Mouse (Mus musculus) forebrain, postnatal 0 days (tissue): Measurements from ENCODE around the gene Sowahc. TPM values are rescaled to one million over a fixed set of nuclear protein-coding genes. Genes with fewer than 3 reads are reported as not detected.

ENCODE experiments used
- ATAC-seq: fragments of 200-750 bp; cut with Nextera tagmentation; 2 replicates; pipeline ENCODE4 v1.8.0; 2017; ENCODE audit warnings: mild to moderate bottlenecking, moderate library complexity
- DNase-seq: peaks from one replicate; pipeline ENCODE4 v3.0.0-alpha.2; 2015
- H3K27ac ChIP-seq: fragments of 300-500 bp; sonication (generic); 2 replicates; pipeline ENCODE4 v1.5.1; 2014; ENCODE audit warnings: low read depth, mild to moderate bottlenecking, antibody characterized with exemption, low read length, moderate library complexity, mixed read lengths
- H3K27me3 ChIP-seq: fragments of 300-500 bp; sonication (generic); 2 replicates; pipeline ENCODE4 v1.6.1; 2014; ENCODE audit warnings: mild to moderate bottlenecking, low read length, mixed read lengths; ENCODE audit not compliant: insufficient read depth
- H3K36me3 ChIP-seq: fragments of 300-500 bp; sonication (generic); 2 replicates; pipeline ENCODE4 v1.6.1; 2014; ENCODE audit warnings: mild to moderate bottlenecking, moderate library complexity; ENCODE audit not compliant: insufficient read depth
- H3K4me1 ChIP-seq: fragments of 300-500 bp; sonication (generic); 2 replicates; pipeline ENCODE4 v1.6.1; 2014; ENCODE audit warnings: antibody characterized with exemption; ENCODE audit not compliant: insufficient read depth
- H3K4me2 ChIP-seq: fragments of 300-500 bp; sonication (generic); 2 replicates; pipeline ENCODE4 v1.6.1; 2014; ENCODE audit warnings: low read depth, mild to moderate bottlenecking, moderate library complexity
- H3K4me3 ChIP-seq: fragments of 300-500 bp; sonication (generic); 2 replicates; pipeline ENCODE4 v1.5.1; 2014; ENCODE audit warnings: low read depth, low read length, mixed read lengths
- H3K9ac ChIP-seq: fragments of 300-500 bp; sonication (generic); 2 replicates; pipeline ENCODE4 v1.6.1; 2014; ENCODE audit warnings: mild to moderate bottlenecking
- H3K9me3 ChIP-seq: fragments of 300-500 bp; sonication (generic); 2 replicates; pipeline ENCODE4 v1.6.1; 2016; ENCODE audit warnings: low read length
- CTCF ChIP-seq: sonication (generic); IDR thresholded peaks from 2 replicates; pipeline ENCODE4 v1.5.1; 2016; ENCODE audit warnings: antibody characterized with exemption, control low read depth, low read depth
- WGBS: fragments of 180-500 bp; shearing (Covaris S2); extraction: QIAGEN DNeasy Blood & Tissue Kit; methylation state at CpG from one replicate; pipeline ENCODE4 v1.1.7; 2014; 5-methylcytosine and 5-hydroxymethylcytosine counted together
- polyA plus RNA-seq: library from polyadenylated mRNA; unstranded; fragments of >200 nt; fragmentation: Nextera tagmentation; extraction: Ambion mirVana; gene quantifications from 2 replicates; pipeline ENCODE4 v1.2.1, GENCODE M21; 2015
- total RNA-seq: library from RNA; depleted of rRNA; stranded (reverse); fragments of >200 nt; gene quantifications from 2 replicates; pipeline ENCODE4 v1.2.3, GENCODE M21; 2014; rRNA removed

Sowahc gene
- total and polyA plus RNA-seq, 2 experiments from 2014 or later, result 13.4 to 33.3 TPM

- H3K9me3 ChIP-seq, result no peaks in the 10 kb centered on the region
- WGBS, result 84% methylated on average over 7 of the region's 7 CpGs
- H3K4me1 ChIP-seq, result peaks cover 6% of the 10 kb centered on the region; the same call in 1 of the 2 replicates
- H3K4me3 ChIP-seq, result no peak overlapping the region
- no peak for ATAC-seq
- H3K4me2 ChIP-seq, result no peak overlapping the region
- DNase-seq, result no peak
- TF ChIP-seq CTCF, result no peak
- no peak overlapping the region for H3K9ac ChIP-seq
- no peak overlapping the region for H3K27ac ChIP-seq
- no peaks in the 10 kb centered on the region for H3K36me3 ChIP-seq
- no peaks in the 10 kb centered on the region for H3K27me3 ChIP-seq
These were observed 43.3 kb downstream of the Sowahc start for GRCm38 (mm10) chr10:59265067-59265466.

- Histone ChIP-seq H3K4me1 (0 out of 2 replicates have a peak, but pooled peaks cover 6% of the 10 kb centered on the region), H3K27me3 (no peaks in the 10 kb centered on the region), H3K9me3 (no peaks in the 10 kb centered on the region), H3K36me3 (no peaks in the 10 kb centered on the region), H3K4me2 (no peak overlapping the region), H3K9ac (no peak overlapping the region), H3K27ac (no peak overlapping the region), H3K4me3 (no peak overlapping the region)
- DNase-seq (no peak), ATAC-seq (no peak)
- no peak for TF ChIP-seq CTCF
- 66% methylated on average over 4 of the region's 4 CpGs for WGBS
These were observed 43.9 kb downstream of the Sowahc start for GRCm38 (mm10) chr10:59265674-59266073.

- Histone ChIP-seq H3K9ac (no peak overlapping the region), H3K27ac (no peak overlapping the region), H3K27me3 (no peaks in the 10 kb centered on the region), H3K4me2 (no peak overlapping the region), H3K36me3 (no peaks in the 10 kb centered on the region), H3K4me1 (0 out of 2 replicates have a peak, but pooled peaks cover 6% of the 10 kb centered on the region), H3K4me3 (no peak overlapping the region), H3K9me3 (no peaks in the 10 kb centered on the region)
- DNase-seq, result no peak
- no peak for ATAC-seq
- TF ChIP-seq CTCF, result no peak
- WGBS, result 81% methylated on average over 1 of the region's 1 CpGs
These were observed 44.3 kb downstream of the Sowahc start for GRCm38 (mm10) chr10:59266097-59266496.

GRCm38 (mm10) chr10:59267275-59267674 is 45.5 kb downstream of the Sowahc start:
- TF ChIP-seq CTCF, result no peak
- no peaks in the 10 kb centered on the region for H3K36me3 ChIP-seq
- no peaks in the 10 kb centered on the region for H3K9me3 ChIP-seq
- ATAC-seq (no peak), DNase-seq (no peak)
- H3K4me2 ChIP-seq, result no peak overlapping the region
- WGBS, result 91% methylated on average over 2 of the region's 2 CpGs
- H3K4me1 ChIP-seq, result 0 out of 2 replicates have a peak, but pooled peaks cover 4% of the 10 kb centered on the region
- no peak overlapping the region for H3K4me3 ChIP-seq
- H3K27me3 ChIP-seq, result no peaks in the 10 kb centered on the region
- no peak overlapping the region for H3K9ac ChIP-seq
- H3K27ac ChIP-seq, result no peak overlapping the region

GRCm38 (mm10) chr10:59268109-59268508 is 46.4 kb downstream of the Sowahc start:
- 66% methylated on average over 4 of the region's 4 CpGs for WGBS
- H3K27me3 ChIP-seq, result no peaks in the 10 kb centered on the region
- H3K9ac ChIP-seq, result no peak overlapping the region
- DNase-seq (no peak), ATAC-seq (no peak)
- H3K4me2 ChIP-seq, result no peak overlapping the region
- TF ChIP-seq CTCF, result no peak
- H3K4me1 ChIP-seq, result no peaks in the 10 kb centered on the region
- H3K36me3 ChIP-seq, result no peaks in the 10 kb centered on the region
- no peak overlapping the region for H3K27ac ChIP-seq
- no peak overlapping the region for H3K4me3 ChIP-seq
- H3K9me3 ChIP-seq, result no peaks in the 10 kb centered on the region

GRCm38 (mm10) chr10:59268754-59269153 is 47.0 kb downstream of the Sowahc start:
- no peak overlapping the region for H3K4me2 ChIP-seq
- 60% methylated on average over 3 of the region's 3 CpGs for WGBS
- no peak overlapping the region for H3K4me3 ChIP-seq
- H3K4me1 ChIP-seq, result no peaks in the 10 kb centered on the region
- no peaks in the 10 kb centered on the region for H3K36me3 ChIP-seq
- H3K9ac ChIP-seq, result no peak overlapping the region
- DNase-seq (no peak), ATAC-seq (no peak)
- TF ChIP-seq CTCF, result no peak
- H3K27ac ChIP-seq, result no peak overlapping the region
- H3K9me3 ChIP-seq, result no peaks in the 10 kb centered on the region
- no peaks in the 10 kb centered on the region for H3K27me3 ChIP-seq

- ATAC-seq (no peak), DNase-seq (no peak)
- Histone ChIP-seq H3K27ac (no peak overlapping the region), H3K4me3 (no peak overlapping the region), H3K27me3 (no peaks in the 10 kb centered on the region), H3K9ac (no peak overlapping the region), H3K4me2 (no peak overlapping the region), H3K4me1 (no peaks in the 10 kb centered on the region), H3K9me3 (no peaks in the 10 kb centered on the region), H3K36me3 (no peaks in the 10 kb centered on the region)
- 81% methylated on average over 5 of the region's 5 CpGs for WGBS
- no peak for TF ChIP-seq CTCF
These were observed 54.0 kb downstream of the Sowahc start for GRCm38 (mm10) chr10:59275745-59276144.

Other genes with a start within 250 kb of the Sowahc start
- 9.8 and 13.4 TPM in 2 replicates for gene Sept10, start 106 bp upstream of the Sowahc start, total RNA-seq
- gene Sept10, start 106 bp upstream of the Sowahc start, polyA plus RNA-seq, result 13.1 and 13.6 TPM in 2 replicates
- gene P4ha1, start 101.3 kb downstream of the Sowahc start, total RNA-seq, result 26.7 and 29.3 TPM in 2 replicates
- gene P4ha1, start 101.3 kb downstream of the Sowahc start, polyA plus RNA-seq, result 12.4 and 13.4 TPM in 2 replicates
- gene Gm10273, start 173.7 kb downstream of the Sowahc start, total RNA-seq, result 8.9 and 11.2 TPM in 2 replicates
- 3.1 and 4.6 TPM in 2 replicates for gene Gm10273, start 173.7 kb downstream of the Sowahc start, polyA plus RNA-seq
- gene Pla2g12b, start 181.7 kb downstream of the Sowahc start, total RNA-seq, result not detected in 2 replicates
- gene Pla2g12b, start 181.7 kb downstream of the Sowahc start, polyA plus RNA-seq, result not detected in 2 replicates
- 0.19 TPM in 1 of 2 replicates, not detected in the other for gene Oit3, start 219.8 kb downstream of the Sowahc start, total RNA-seq
- 0.10 and 0.27 TPM in 2 replicates for gene Oit3, start 219.8 kb downstream of the Sowahc start, polyA plus RNA-seq